Mouse (Mus musculus): ENCODE measurements around the gene Cfap97d1.
A peak's percentile ranks its signal among the peaks of the same experiment; 100 is the strongest.

Gene Cfap97d1

GRCm38 (mm10) chr11:101984054-101985025, at the start of gene Cfap97d1:
Cfap97d1 (plus strand) TSS chr11:101984279.
- peak; percentile 92 to 98 for DNase-seq (ENCODE audit: low spot score in 2 of 2)

GRCm38 (mm10) chr11:101935743-101936142, 48.3 kb upstream of the Cfap97d1 start:
- no peak for DNase-seq (ENCODE audit: low spot score in 2 of 2)

GRCm38 (mm10) chr11:101936421-101936820, 47.7 kb upstream of the Cfap97d1 start:
- DNase-seq (ENCODE audit: low spot score in 2 of 2) = no peak

GRCm38 (mm10) chr11:101937108-101937507, 47.0 kb upstream of the Cfap97d1 start:
- no peak for DNase-seq (ENCODE audit: low spot score in 2 of 2)

- DNase-seq (ENCODE audit: low spot score in 2 of 2) = no peak
Measured at GRCm38 (mm10) chr11:101943055-101943454, 41.0 kb upstream of the Cfap97d1 start.

GRCm38 (mm10) chr11:101946525-101946924, 37.6 kb upstream of the Cfap97d1 start:
- no peak for DNase-seq (ENCODE audit: low spot score in 2 of 2)

- no peak for DNase-seq (ENCODE audit: low spot score in 2 of 2)
Measured at GRCm38 (mm10) chr11:101950021-101950420, 34.1 kb upstream of the Cfap97d1 start.

- no peak for DNase-seq (ENCODE audit: low spot score in 2 of 2)
Measured at GRCm38 (mm10) chr11:101952541-101953341, 31.3 kb upstream of the Cfap97d1 start.

GRCm38 (mm10) chr11:101953441-101953840, 30.6 kb upstream of the Cfap97d1 start:
- DNase-seq (ENCODE audit: low spot score in 2 of 2) = no peak

GRCm38 (mm10) chr11:101957476-101957875, 26.6 kb upstream of the Cfap97d1 start:
- no peak for DNase-seq (ENCODE audit: low spot score in 2 of 2)

GRCm38 (mm10) chr11:101963043-101963442, 21.0 kb upstream of the Cfap97d1 start:
- no peak for DNase-seq (ENCODE audit: low spot score in 2 of 2)

- DNase-seq (ENCODE audit: low spot score in 2 of 2) = no peak
Measured at GRCm38 (mm10) chr11:101963473-101964291, 20.4 kb upstream of the Cfap97d1 start.

- no peak for DNase-seq (ENCODE audit: low spot score in 2 of 2)
Measured at GRCm38 (mm10) chr11:101964647-101965046, 19.4 kb upstream of the Cfap97d1 start.

GRCm38 (mm10) chr11:101965553-101965952, 18.5 kb upstream of the Cfap97d1 start:
- no peak for DNase-seq (ENCODE audit: low spot score in 2 of 2)

GRCm38 (mm10) chr11:101966965-101967614, 17.0 kb upstream of the Cfap97d1 start, which contains the start of gene Sost:
Sost (minus strand) TSS chr11:101967015.
- DNase-seq (ENCODE audit: low spot score in 2 of 2) = no peak

- DNase-seq (ENCODE audit: low spot score in 2 of 2) = no peak
Measured at GRCm38 (mm10) chr11:101968311-101968710, 15.8 kb upstream of the Cfap97d1 start.

GRCm38 (mm10) chr11:101968791-101969190, 15.3 kb upstream of the Cfap97d1 start:
- peak; percentile 83 to 88 for DNase-seq (ENCODE audit: low spot score in 2 of 2)

GRCm38 (mm10) chr11:101969835-101970234, 14.2 kb upstream of the Cfap97d1 start:
- no peak for DNase-seq (ENCODE audit: low spot score in 2 of 2)

GRCm38 (mm10) chr11:101971410-101971809, 12.7 kb upstream of the Cfap97d1 start:
- DNase-seq (ENCODE audit: low spot score in 2 of 2) = no peak

GRCm38 (mm10) chr11:101972097-101972496, 12.0 kb upstream of the Cfap97d1 start:
- no peak for DNase-seq (ENCODE audit: low spot score in 2 of 2)

- no peak for DNase-seq (ENCODE audit: low spot score in 2 of 2)
Measured at GRCm38 (mm10) chr11:101972651-101973050, 11.4 kb upstream of the Cfap97d1 start.
